Mouse (Mus musculus) ovary, adult 18-20 months (tissue): ENCODE results near the gene Osbpl7.

ENCODE experiments used
- DNase-seq: peaks from one replicate; pipeline ENCODE4 v3.0.0; 2022; ENCODE audit warnings: low spot score, mixed read lengths

Gene Osbpl7

GRCm38 (mm10) chr11:97083401-97084140, 33.1 kb downstream of the Osbpl7 start:
- DNase-seq = no peak

GRCm38 (mm10) chr11:97084821-97085505, 34.5 kb downstream of the Osbpl7 start:
- no peak for DNase-seq

GRCm38 (mm10) chr11:97086365-97086764, 35.9 kb downstream of the Osbpl7 start:
- DNase-seq = no peak

- no peak for DNase-seq
Observed at GRCm38 (mm10) chr11:97094600-97094999, 44.2 kb downstream of the Osbpl7 start.

GRCm38 (mm10) chr11:97098791-97099190, 48.4 kb downstream of the Osbpl7 start:
- no peak for DNase-seq

- no peak for DNase-seq
Observed at GRCm38 (mm10) chr11:97101722-97102121, 51.3 kb downstream of the Osbpl7 start.

- no peak for DNase-seq
Observed at GRCm38 (mm10) chr11:97103163-97104090, 53.0 kb downstream of the Osbpl7 start.

- no peak for DNase-seq
Observed at GRCm38 (mm10) chr11:97104091-97104483, 53.7 kb downstream of the Osbpl7 start.

GRCm38 (mm10) chr11:97108976-97109375, 58.5 kb downstream of the Osbpl7 start:
- DNase-seq = no peak

- DNase-seq = no peak
Observed at GRCm38 (mm10) chr11:97112519-97113125, 62.2 kb downstream of the Osbpl7 start.

GRCm38 (mm10) chr11:97114671-97115601, 64.5 kb downstream of the Osbpl7 start, which contains the start of gene Tbx21:
Tbx21 (minus strand) TSS chr11:97115331.
- DNase-seq = no peak

- DNase-seq = no peak
Observed at GRCm38 (mm10) chr11:97115797-97116196, 65.4 kb downstream of the Osbpl7 start.
